15 mouse cellular contexts compared by ENCODE assay signal in the genomic region with DNA sequence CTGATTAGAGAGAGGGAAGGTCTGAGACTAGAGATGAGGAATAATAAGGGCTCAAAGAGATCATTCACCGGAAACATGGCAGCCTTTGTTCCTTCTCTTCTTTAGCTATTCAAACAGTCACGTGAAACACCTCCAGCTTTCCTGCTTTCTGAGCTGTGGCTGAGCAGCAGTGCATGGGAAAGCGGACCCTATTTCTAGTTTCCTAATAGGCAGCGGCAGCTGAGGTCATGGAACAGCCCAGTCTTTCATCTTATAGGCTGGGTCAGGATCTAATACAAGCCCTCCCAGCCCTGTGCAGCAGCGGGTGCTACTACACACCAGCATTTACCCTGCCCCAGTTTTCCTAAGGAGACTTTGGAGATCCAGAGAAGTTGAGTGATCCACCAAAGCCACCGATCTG.
DNase-seq lines count a peak whose midpoint lies in the region; ATAC-seq and TF ChIP-seq lines count a peak whose summit lies in the region.
"Had no signal": no experiment of that assay in that cellular context is flagged by ENCODE, and none has a peak within 500 bp of the region (broad histone marks: within the 10 kb centered on the region; RNA-seq: fewer than 3 reads in every experiment).

No protein-coding gene starts in this region.

- no peak overlapping the region for H3K4me3 ChIP-seq in heart, embryonic 15.5 days
- no peak overlapping the region for H3K4me3 ChIP-seq in forebrain, embryonic 15.5 days
- no peak overlapping the region for H3K4me3 ChIP-seq in midbrain, embryonic 12.5 days
- no peak overlapping the region for H3K4me3 ChIP-seq in stomach, postnatal 0 days (ENCODE audit: low read depth, low read length)
- H3K4me3 ChIP-seq: embryonic facial prominence, embryonic 13.5 days had no signal

- no peaks in the 10 kb centered on the region for H3K9me3 ChIP-seq in heart, embryonic 15.5 days (replicated peaks)
- no peaks in the 10 kb centered on the region for H3K9me3 ChIP-seq in forebrain, embryonic 15.5 days
- no peaks in the 10 kb centered on the region for H3K9me3 ChIP-seq in midbrain, embryonic 12.5 days
- H3K9me3 ChIP-seq in stomach, postnatal 0 days (ENCODE audit: control insufficient read depth, low read length) = no peaks in the 10 kb centered on the region
- H3K9me3 ChIP-seq: embryonic facial prominence, embryonic 13.5 days had no signal

- no peak for TF ChIP-seq EP300 in stomach, postnatal 0 days (optimal IDR thresholded peaks at IDR 0.05)

- 0 out of 2 replicates have a peak, but pooled peaks cover 3% of the 10 kb centered on the region for H3K4me1 ChIP-seq in heart, embryonic 15.5 days (replicated peaks)
- H3K4me1 ChIP-seq in forebrain, embryonic 15.5 days = peaks cover 3% of the 10 kb centered on the region
- H3K4me1 ChIP-seq in midbrain, embryonic 12.5 days = peaks cover 10% of the 10 kb centered on the region; the same call in 1 of the 2 replicates
- no peaks in the 10 kb centered on the region for H3K4me1 ChIP-seq in stomach, postnatal 0 days (replicated peaks; ENCODE audit: control insufficient read depth, insufficient read depth)
- H3K4me1 ChIP-seq: embryonic facial prominence, embryonic 13.5 days had no signal

- H3K36me3 ChIP-seq in heart, embryonic 15.5 days = no peaks in the 10 kb centered on the region
- H3K36me3 ChIP-seq in forebrain, embryonic 15.5 days = no peaks in the 10 kb centered on the region
- no peaks in the 10 kb centered on the region for H3K36me3 ChIP-seq in midbrain, embryonic 12.5 days
- no peaks in the 10 kb centered on the region for H3K36me3 ChIP-seq in stomach, postnatal 0 days (ENCODE audit: control insufficient read depth, insufficient read depth, low read length)
- H3K36me3 ChIP-seq: embryonic facial prominence, embryonic 13.5 days had no signal

- no peak for TF ChIP-seq CTCF in stomach, postnatal 0 days (IDR thresholded peaks at IDR 0.05; ENCODE audit: low read depth)

- no peak for DNase-seq in heart, postnatal 4 days
- no peak for DNase-seq in gastrocnemius, postnatal 14 days
- DNase-seq in stomach, postnatal 0 days (ENCODE audit: low spot score) = no peak
- no peak for DNase-seq in testis, postnatal 10 days (ENCODE audit: low spot score)
- DNase-seq: adrenal gland, adult 8-10 months; B cell, adult 2 months; liver; lung, postnatal 36 days; thymus, adult 18-20 months had no signal

- H3K27ac ChIP-seq in heart, embryonic 15.5 days = 0 out of 2 replicates have a peak overlapping the region, but pooled peaks have one; percentile 20
- no peak overlapping the region for H3K27ac ChIP-seq in forebrain, embryonic 15.5 days (replicated peaks)
- peak overlapping the region; percentile 67 for H3K27ac ChIP-seq in midbrain, embryonic 12.5 days (replicated peaks)
- H3K27ac ChIP-seq in stomach, postnatal 0 days (replicated peaks) = no peak overlapping the region
- H3K27ac ChIP-seq: embryonic facial prominence, embryonic 13.5 days; kidney, postnatal 0 days had no signal

- WGBS in heart, embryonic 15.5 days = 52% methylated on average over 6 of the region's 6 CpGs
- WGBS in forebrain, embryonic 15.5 days = 23% methylated on average over 6 of the region's 6 CpGs
- WGBS in midbrain, embryonic 12.5 days = 32% methylated on average over 6 of the region's 6 CpGs
- 73% methylated on average over 6 of the region's 6 CpGs for WGBS in stomach, postnatal 0 days

- H3K4me2 ChIP-seq in heart, embryonic 15.5 days = no peak overlapping the region
- H3K4me2 ChIP-seq in forebrain, embryonic 15.5 days (replicated peaks) = peak overlapping the region; percentile 2; the same call in 1 of the 2 replicates
- H3K4me2 ChIP-seq in midbrain, embryonic 12.5 days (replicated peaks) = peak overlapping the region; percentile 17; the same call in 1 of the 2 replicates
- no peak overlapping the region for H3K4me2 ChIP-seq in stomach, postnatal 0 days (replicated peaks; ENCODE audit: low read depth)
- H3K4me2 ChIP-seq: embryonic facial prominence, embryonic 13.5 days had no signal

- ATAC-seq in heart, embryonic 15.5 days (replicated peaks; ENCODE audit: insufficient number of reproducible peaks, insufficient read depth, low FRiP score, low read depth) = no peak
- ATAC-seq in forebrain, embryonic 15.5 days (replicated peaks) = peak; percentile 38; the same call in 1 of the 2 replicates
- ATAC-seq in midbrain, embryonic 12.5 days (ENCODE audit: low FRiP score, low read depth) = peak; percentile 84
- ATAC-seq in stomach, postnatal 0 days (ENCODE audit: low FRiP score, low TSS enrichment) = no peak
- no peak for ATAC-seq in megakaryocyte-erythroid progenitor cell, adult 5-6 weeks (replicated peaks; ENCODE audit: low FRiP score, low TSS enrichment, poor library complexity, severe bottlenecking)

- intact Hi-C loops in gastrocnemius, postnatal 14 days (cut with DNase I; ENCODE audit: low total_unique reads) = no loop called here

- H3K9ac ChIP-seq in heart, embryonic 15.5 days = no peak overlapping the region
- H3K9ac ChIP-seq in forebrain, embryonic 15.5 days (replicated peaks) = no peak overlapping the region
- H3K9ac ChIP-seq in midbrain, embryonic 12.5 days (replicated peaks) = no peak overlapping the region
- no peak overlapping the region for H3K9ac ChIP-seq in stomach, postnatal 0 days (ENCODE audit: low read length)
- H3K9ac ChIP-seq: embryonic facial prominence, embryonic 13.5 days had no signal

- no peaks in the 10 kb centered on the region for H3K27me3 ChIP-seq in heart, embryonic 15.5 days
- H3K27me3 ChIP-seq in forebrain, embryonic 15.5 days = no peaks in the 10 kb centered on the region
- H3K27me3 ChIP-seq in midbrain, embryonic 12.5 days = no peaks in the 10 kb centered on the region
- no peaks in the 10 kb centered on the region for H3K27me3 ChIP-seq in stomach, postnatal 0 days (ENCODE audit: control insufficient read depth, insufficient read depth, low read length)
- H3K27me3 ChIP-seq: embryonic facial prominence, embryonic 13.5 days had no signal

Comparison
In these comparisons a context has a peak if more than half of its experiments do, and no peak if none do; other contexts are left out.
1. ATAC-seq: peak in forebrain, embryonic 15.5 days (single experiment) and midbrain, embryonic 12.5 days (single experiment); none in heart, embryonic 15.5 days (single experiment), stomach, postnatal 0 days (single experiment) and megakaryocyte-erythroid progenitor cell, adult 5-6 weeks (single experiment).
2. H3K27ac ChIP-seq: peak in heart, embryonic 15.5 days (single experiment) and midbrain, embryonic 12.5 days (single experiment); none in forebrain, embryonic 15.5 days (single experiment) and stomach, postnatal 0 days (single experiment).
3. H3K4me2 ChIP-seq: peak in forebrain, embryonic 15.5 days (single experiment) and midbrain, embryonic 12.5 days (single experiment); none in heart, embryonic 15.5 days (single experiment) and stomach, postnatal 0 days (single experiment).